ENCODE assay signal across 31 mouse cellular contexts in the genomic region with DNA sequence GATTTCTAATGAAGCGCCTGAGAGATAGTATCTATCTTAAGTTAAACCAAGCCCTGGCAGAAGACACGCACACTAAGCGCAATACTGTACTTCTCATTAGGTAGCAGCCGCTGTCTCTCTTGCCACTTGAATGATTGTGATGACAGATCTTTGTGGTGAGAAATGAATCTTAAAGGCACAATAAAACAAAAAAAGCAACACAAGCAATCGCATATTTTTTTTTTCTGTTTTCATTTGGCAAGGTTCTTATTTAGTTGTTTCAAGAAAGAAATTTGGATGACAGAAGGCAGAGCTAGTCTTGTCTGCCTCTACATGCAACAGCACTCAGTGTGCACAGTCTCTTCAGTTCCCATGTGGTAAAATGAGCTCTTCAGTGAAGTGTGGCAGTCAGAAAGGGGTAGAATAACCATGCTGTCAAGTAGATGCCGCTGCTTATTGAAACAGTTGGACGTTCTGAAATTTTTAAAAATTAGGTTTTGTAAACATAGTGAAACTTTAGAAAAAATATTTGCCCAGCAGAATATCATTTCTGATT.
DNase-seq lines count a peak whose midpoint lies in the region; ATAC-seq and TF ChIP-seq lines count a peak whose summit lies in the region.
"Had no signal": no experiment of that assay in that cellular context is flagged by ENCODE, and none has a peak within 500 bp of the region (broad histone marks: within the 10 kb centered on the region; RNA-seq: fewer than 3 reads in every experiment).

No protein-coding gene starts in this region.

- no peak for TF ChIP-seq POLR2A in brain, embryonic 14.5 days (IDR thresholded peaks at IDR 0.05; ENCODE audit: borderline replicate concordance, extremely low read depth, insufficient read depth, insufficient read length, poor library complexity, severe bottlenecking)

- H3K9me3 ChIP-seq in forebrain, embryonic 14.5 days (replicated peaks; ENCODE audit: control insufficient read depth, low read length), result no peaks in the 10 kb centered on the region
- no peaks in the 10 kb centered on the region for H3K9me3 ChIP-seq in forebrain, embryonic 12.5 days
- no peaks in the 10 kb centered on the region for H3K9me3 ChIP-seq in forebrain, postnatal 0 days (ENCODE audit: low read length)
- H3K9me3 ChIP-seq: embryonic facial prominence, embryonic 10.5 days; embryonic facial prominence, embryonic 13.5 days; heart, embryonic 10.5 days; heart, embryonic 13.5 days had no signal

- no peaks in the 10 kb centered on the region for H3K27me3 ChIP-seq in forebrain, embryonic 14.5 days (replicated peaks; ENCODE audit: control insufficient read depth, insufficient read depth, low read length)
- H3K27me3 ChIP-seq in forebrain, embryonic 12.5 days, result no peaks in the 10 kb centered on the region
- no peaks in the 10 kb centered on the region for H3K27me3 ChIP-seq in forebrain, postnatal 0 days (ENCODE audit: insufficient read depth, low read length)
- H3K27me3 ChIP-seq: CH12.LX; embryonic facial prominence, embryonic 13.5 days; heart, embryonic 13.5 days had no signal

- peak; percentile 75 for DNase-seq in forebrain, embryonic 14.5 days (ENCODE audit: low spot score)
- peak; percentile 6 for DNase-seq in layer of hippocampus, adult 9-11 months
- no peak for DNase-seq in layer of hippocampus, postnatal 10 days (ENCODE audit: low spot score in 2 of 2)
- DNase-seq in brain, embryonic 14.5 days (ENCODE audit: low read depth), result peak; percentile 72
- DNase-seq in forebrain, postnatal 0 days, result peak; percentile 64
- DNase-seq in c-Kit-positive CD71-positive TER-119-positive erythroid progenitor cells, embryonic 14.5 days (ENCODE audit: low spot score), result no peak
- DNase-seq: adrenal gland, adult 2 months; adrenal gland, postnatal 14 days; B cell, adult 2 months; cerebellum, adult 11-12 months; cerebellum, adult 8-10 months; cerebellum, postnatal 36 days; embryo, embryonic 11 days; gastrocnemius, postnatal 10 days; gastrocnemius, postnatal 36 days; heart, adult 2 months; heart, postnatal 14 days; heart, postnatal 4 days; kidney, adult 18-20 months had no signal

- no peak overlapping the region for H3K4me3 ChIP-seq in forebrain, embryonic 14.5 days (ENCODE audit: low read depth, low read length)
- H3K4me3 ChIP-seq in forebrain, embryonic 12.5 days (replicated peaks), result no peak overlapping the region
- H3K4me3 ChIP-seq in forebrain, postnatal 0 days (ENCODE audit: low read depth, low read length), result no peak overlapping the region
- H3K4me3 ChIP-seq: embryonic facial prominence, embryonic 10.5 days; embryonic facial prominence, embryonic 13.5 days; erythroblast, embryonic 14.5 days; heart, adult 2 months; heart, embryonic 10.5 days; heart, embryonic 13.5 days had no signal

- 77% methylated on average over 7 of the region's 7 CpGs for WGBS in forebrain, embryonic 14.5 days
- WGBS in forebrain, embryonic 12.5 days, result 86% methylated on average over 7 of the region's 7 CpGs
- WGBS in forebrain, postnatal 0 days, result 63% methylated on average over 7 of the region's 7 CpGs

- H3K4me1 ChIP-seq in forebrain, embryonic 14.5 days (ENCODE audit: control insufficient read depth, insufficient read depth, low read length), result no peaks in the 10 kb centered on the region
- no peaks in the 10 kb centered on the region for H3K4me1 ChIP-seq in forebrain, embryonic 12.5 days
- H3K4me1 ChIP-seq in forebrain, postnatal 0 days (ENCODE audit: insufficient read depth), result peaks cover 7% of the 10 kb centered on the region; the same call in 1 of the 2 replicates
- H3K4me1 ChIP-seq: embryonic facial prominence, embryonic 10.5 days; embryonic facial prominence, embryonic 13.5 days; heart, embryonic 10.5 days; heart, embryonic 13.5 days had no signal

- TF ChIP-seq CTCF in brain, embryonic 14.5 days (IDR thresholded peaks at IDR 0.05; ENCODE audit: borderline replicate concordance, extremely low read depth, insufficient read depth, insufficient read length), result no peak
- no peak for TF ChIP-seq CTCF in forebrain, postnatal 0 days (IDR thresholded peaks at IDR 0.05; ENCODE audit: low read depth)

- no peak overlapping the region for H3K27ac ChIP-seq in forebrain, embryonic 14.5 days (ENCODE audit: low read depth, low read length)
- H3K27ac ChIP-seq in forebrain, embryonic 12.5 days, result no peak overlapping the region
- H3K27ac ChIP-seq in forebrain, postnatal 0 days (ENCODE audit: low read depth, low read length), result no peak overlapping the region
- H3K27ac ChIP-seq: embryonic facial prominence, embryonic 10.5 days; embryonic facial prominence, embryonic 13.5 days; heart, adult 2 months; heart, embryonic 10.5 days; heart, embryonic 13.5 days; hindbrain, embryonic 14.5 days; hindbrain, postnatal 0 days had no signal

- H3K9ac ChIP-seq in forebrain, embryonic 14.5 days (ENCODE audit: low read length), result no peak overlapping the region
- no peak overlapping the region for H3K9ac ChIP-seq in forebrain, embryonic 12.5 days
- no peak overlapping the region for H3K9ac ChIP-seq in forebrain, postnatal 0 days
- H3K9ac ChIP-seq: embryonic facial prominence, embryonic 13.5 days; heart, embryonic 13.5 days; hindbrain, embryonic 14.5 days had no signal

- H3K4me2 ChIP-seq in forebrain, embryonic 14.5 days (ENCODE audit: low read length), result no peak overlapping the region
- H3K4me2 ChIP-seq in forebrain, embryonic 12.5 days, result no peak overlapping the region
- H3K4me2 ChIP-seq in forebrain, postnatal 0 days (ENCODE audit: low read depth), result no peak overlapping the region
- H3K4me2 ChIP-seq: embryonic facial prominence, embryonic 13.5 days; heart, embryonic 13.5 days; hindbrain, embryonic 14.5 days had no signal

- peak; percentile 66; the same call in 1 of the 2 replicates for ATAC-seq in forebrain, embryonic 14.5 days
- ATAC-seq in forebrain, embryonic 12.5 days (ENCODE audit: low FRiP score), result no peak
- ATAC-seq in forebrain, postnatal 0 days, result peak; percentile 63
- ATAC-seq: hindbrain, postnatal 0 days; inflammation-experienced regulatory T-cells, adult 6 months; intestine, embryonic 16.5 days had no signal

- H3K36me3 ChIP-seq in forebrain, embryonic 14.5 days (ENCODE audit: control insufficient read depth, insufficient read depth, low read length), result no peaks in the 10 kb centered on the region
- H3K36me3 ChIP-seq in forebrain, embryonic 12.5 days (replicated peaks), result no peaks in the 10 kb centered on the region
- H3K36me3 ChIP-seq in forebrain, postnatal 0 days (ENCODE audit: insufficient read depth), result no peaks in the 10 kb centered on the region
- H3K36me3 ChIP-seq: embryonic facial prominence, embryonic 10.5 days; embryonic facial prominence, embryonic 13.5 days; G1E; heart, embryonic 10.5 days; heart, embryonic 13.5 days had no signal

Comparison
In these comparisons a context has a peak if more than half of its experiments do, and no peak if none do; other contexts are left out.
1. DNase-seq: peak in forebrain, embryonic 14.5 days (single experiment), layer of hippocampus, adult 9-11 months (single experiment), brain, embryonic 14.5 days (single experiment) and forebrain, postnatal 0 days (single experiment); none in layer of hippocampus, postnatal 10 days (0 of 2) and c-Kit-positive CD71-positive TER-119-positive erythroid progenitor cells, embryonic 14.5 days (single experiment).